Mouse (Mus musculus): ENCODE results near the gene Trim40.

- no peak for TF ChIP-seq CTCF (IDR thresholded peaks at IDR 0.05; ENCODE audit: control insufficient read depth, insufficient read depth, low read length)
- no peak for TF ChIP-seq POLR2A (IDR thresholded peaks at IDR 0.05; ENCODE audit: borderline replicate concordance, control insufficient read depth, low read depth, low read length)
These were observed 6.6 kb downstream of the Trim40 start for GRCm38 (mm10) chr17:36883350-36883749.

All from bone marrow, adult 2 months (tissue).